Mouse (Mus musculus) megakaryocyte, embryonic 14.5 days (primary cell): Measurements from ENCODE around the gene Gstm2.

Experiments used
- FLI1 ChIP-seq: IDR thresholded peaks from 2 replicates; pipeline ENCODE4 v1.6.1; 2012; ENCODE audit warnings: low read length, inconsistent platforms, mixed read lengths
- GATA1 ChIP-seq: IDR thresholded peaks from 3 replicates; pipeline ENCODE4 v1.6.1; 2012; ENCODE audit warnings: mixed read lengths, low read length, inconsistent platforms, borderline replicate concordance

DNA sequence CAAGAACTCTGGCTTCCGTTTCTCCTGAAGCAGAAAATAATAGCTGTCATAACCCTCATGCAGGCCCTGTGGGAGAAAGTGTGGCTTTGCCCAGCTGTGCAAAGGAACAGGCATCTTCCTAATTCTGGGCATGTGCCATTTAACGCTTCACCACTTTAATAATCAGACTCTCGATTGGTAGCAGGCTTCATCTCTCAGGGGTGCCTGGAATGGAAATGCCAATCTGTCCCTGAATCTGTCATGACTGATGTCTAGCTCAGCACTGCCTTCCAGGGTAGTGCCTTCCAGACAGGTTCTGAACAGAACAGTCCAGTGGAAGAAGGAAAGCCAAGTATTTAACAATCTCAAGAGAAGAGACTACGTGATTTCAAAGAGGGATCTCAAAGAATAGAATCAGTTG, 45.0 kb downstream of the Gstm2 start:
- no peak for TF ChIP-seq GATA1
- no peak for TF ChIP-seq FLI1
